8 mouse cellular contexts compared by ENCODE assay signal in the genomic region with DNA sequence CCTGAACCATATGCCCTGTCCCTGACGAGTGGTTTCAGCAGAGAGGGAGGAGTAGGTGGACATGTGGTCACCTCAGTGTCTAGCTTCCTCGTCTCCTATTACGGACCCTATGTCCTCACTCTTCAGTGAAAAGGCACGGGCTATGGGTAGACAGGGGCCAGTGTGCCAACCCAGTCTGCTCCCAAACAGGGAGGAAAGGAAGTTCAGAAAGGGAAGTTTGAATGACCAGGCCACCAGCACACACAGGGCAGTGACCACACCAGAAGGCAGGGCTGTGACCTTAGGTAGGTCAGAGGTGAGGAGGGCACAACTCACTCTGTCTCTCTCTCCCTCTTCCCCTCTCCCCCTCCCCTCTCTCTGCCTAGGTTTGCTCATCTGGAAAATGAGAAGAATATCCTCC. TPM values are rescaled to one million over a fixed set of nuclear protein-coding genes. Genes with fewer than 3 reads are reported as not detected.
A peak's percentile ranks its signal among the peaks of the same experiment; 100 is the strongest.
DNase-seq lines count a peak whose midpoint lies in the region; ATAC-seq and TF ChIP-seq lines count a peak whose summit lies in the region.

No protein-coding gene starts in this region.

- H3K4me3 ChIP-seq in left cerebral cortex, adult 2 months: peak overlapping the region; percentile 59
- H3K4me3 ChIP-seq in embryonic facial prominence, embryonic 13.5 days: peak overlapping the region; percentile 64
- peak overlapping the region; percentile 58 for H3K4me3 ChIP-seq in limb, embryonic 10.5 days
- H3K4me3 ChIP-seq in midbrain, embryonic 14.5 days (replicated peaks; ENCODE audit: low read depth, low read length): no peak overlapping the region; the same call in 1 of the 2 replicates

- H3K9me3 ChIP-seq in embryonic facial prominence, embryonic 13.5 days: no peaks in the 10 kb centered on the region
- H3K9me3 ChIP-seq in limb, embryonic 10.5 days (replicated peaks): no peaks in the 10 kb centered on the region
- H3K9me3 ChIP-seq in midbrain, embryonic 14.5 days (ENCODE audit: control insufficient read depth, low read length): no peaks in the 10 kb centered on the region

- peak overlapping the region; percentile 85 for H3K4me2 ChIP-seq in embryonic facial prominence, embryonic 13.5 days
- H3K4me2 ChIP-seq in midbrain, embryonic 14.5 days (ENCODE audit: low read length): peak overlapping the region; percentile 56

- peaks cover 25% of the 10 kb centered on the region for H3K36me3 ChIP-seq in embryonic facial prominence, embryonic 13.5 days
- H3K36me3 ChIP-seq in limb, embryonic 10.5 days: peaks cover 25% of the 10 kb centered on the region
- H3K36me3 ChIP-seq in midbrain, embryonic 14.5 days (ENCODE audit: control insufficient read depth, insufficient read depth, low read length): 0 out of 2 replicates have a peak, but pooled peaks cover 4% of the 10 kb centered on the region

- H3K4me1 ChIP-seq in embryonic facial prominence, embryonic 13.5 days: peaks cover 27% of the 10 kb centered on the region
- H3K4me1 ChIP-seq in limb, embryonic 10.5 days: peaks cover 25% of the 10 kb centered on the region
- H3K4me1 ChIP-seq in midbrain, embryonic 14.5 days (ENCODE audit: control insufficient read depth, insufficient read depth, low read length): 0 out of 2 replicates have a peak, but pooled peaks cover 2% of the 10 kb centered on the region

- no peak overlapping the region for H3K27ac ChIP-seq in left cerebral cortex, adult 2 months
- H3K27ac ChIP-seq in embryonic facial prominence, embryonic 13.5 days: 0 out of 2 replicates have a peak overlapping the region, but pooled peaks have one; percentile 11
- peak overlapping the region; percentile 77 for H3K27ac ChIP-seq in limb, embryonic 10.5 days
- no peak overlapping the region for H3K27ac ChIP-seq in midbrain, embryonic 14.5 days (replicated peaks; ENCODE audit: low read depth, low read length)

- ATAC-seq in embryonic facial prominence, embryonic 13.5 days (ENCODE audit: insufficient number of reproducible peaks, insufficient read depth, low FRiP score, low TSS enrichment, low read depth): no peak
- ATAC-seq in midbrain, embryonic 14.5 days (ENCODE audit: low FRiP score, low TSS enrichment): no peak

- no peaks in the 10 kb centered on the region for H3K27me3 ChIP-seq in embryonic facial prominence, embryonic 13.5 days
- no peaks in the 10 kb centered on the region for H3K27me3 ChIP-seq in limb, embryonic 10.5 days (ENCODE audit: low read depth, poor library complexity, severe bottlenecking)
- no peaks in the 10 kb centered on the region for H3K27me3 ChIP-seq in midbrain, embryonic 14.5 days (ENCODE audit: control insufficient read depth, insufficient read depth, low read length)

- WGBS in embryonic facial prominence, embryonic 13.5 days: 37% methylated on average over 4 of the region's 4 CpGs
- 47% methylated on average over 4 of the region's 4 CpGs for WGBS in limb, embryonic 10.5 days
- 56% methylated on average over 4 of the region's 4 CpGs for WGBS in midbrain, embryonic 14.5 days

- intact Hi-C loops in left cerebral cortex, adult 2 months (cut with DNase I): no loop called here

- DNase-seq in left cerebral cortex, adult 2 months (ENCODE audit: extremely low spot score in 1 of 2, low spot score in 2 of 2): no peak
- no peak for DNase-seq in left cerebral cortex, adult 11 months (ENCODE audit: low spot score)
- no peak for DNase-seq in limb, embryonic 10.5 days (ENCODE audit: low spot score)
- DNase-seq in midbrain, embryonic 14.5 days: no peak
- no peak for DNase-seq in cerebellum, adult 18-20 months
- no peak for DNase-seq in testis, postnatal 14 days (ENCODE audit: low spot score)
- DNase-seq in adrenal gland, adult 8-10 months: no peak

- peak overlapping the region; percentile 79 for H3K9ac ChIP-seq in embryonic facial prominence, embryonic 13.5 days
- H3K9ac ChIP-seq in midbrain, embryonic 14.5 days (replicated peaks; ENCODE audit: low read length): no peak overlapping the region

- TF ChIP-seq CTCF in left cerebral cortex, adult 2 months (IDR thresholded peaks at IDR 0.05): no peak

RNA-seq across cellular contexts. Expression of a gene that starts 0.8 kb away (rescaled TPM):
- 1 to 10 TPM; 5.3 to 6.8 TPM for total RNA-seq in left cerebral cortex, adult 2 months (2021)
- polyA plus RNA-seq in embryonic facial prominence, embryonic 13.5 days (2015; fragmentation: Nextera tagmentation; extraction: Ambion mirVana): 13.6 and 14.7 TPM in 2 replicates
- 7.2 TPM in 2 replicates for polyA plus RNA-seq in limb, embryonic 10.5 days (2016; fragmentation: Nextera tagmentation; extraction: Ambion mirVana)
- 0.70 and 1.4 TPM in 2 replicates for polyA plus RNA-seq in midbrain, embryonic 14.5 days (2014; fragmentation: Nextera tagmentation; extraction: Ambion mirVana)
- total RNA-seq in adrenal gland, adult 8-10 months (2022): 10 to 100 TPM in 3 of 4 experiments, 1 to 10 TPM in 1; 8.0 to 34.6 (median 21.0) TPM

RNA-seq across cellular contexts. Expression of a gene that starts 17.6 kb away (rescaled TPM):
- total RNA-seq in left cerebral cortex, adult 2 months (2021): 1 to 10 TPM; 1.8 to 2.5 TPM
- 1.5 and 3.4 TPM in 2 replicates for polyA plus RNA-seq in embryonic facial prominence, embryonic 13.5 days (2015; fragmentation: Nextera tagmentation; extraction: Ambion mirVana)
- 0.09 TPM in 1 of 2 replicates, not detected in the other for polyA plus RNA-seq in limb, embryonic 10.5 days (2016; fragmentation: Nextera tagmentation; extraction: Ambion mirVana)
- 3.5 TPM in 1 of 2 replicates, not detected in the other for polyA plus RNA-seq in midbrain, embryonic 14.5 days (2014; fragmentation: Nextera tagmentation; extraction: Ambion mirVana)
- 1 to 10 TPM in 3 of 4 experiments, under 1 TPM in 1; 0.91 to 3.0 (median 1.2) TPM for total RNA-seq in adrenal gland, adult 8-10 months (2022)

RNA-seq across cellular contexts. Expression of a gene that starts 31.6 kb away (rescaled TPM):
- total RNA-seq in left cerebral cortex, adult 2 months (2021): not detected
- not detected in 2 replicates for polyA plus RNA-seq in embryonic facial prominence, embryonic 13.5 days (2015; fragmentation: Nextera tagmentation; extraction: Ambion mirVana)
- polyA plus RNA-seq in limb, embryonic 10.5 days (2016; fragmentation: Nextera tagmentation; extraction: Ambion mirVana): not detected in 2 replicates
- polyA plus RNA-seq in midbrain, embryonic 14.5 days (2014; fragmentation: Nextera tagmentation; extraction: Ambion mirVana): not detected in 2 replicates
- not detected for total RNA-seq in adrenal gland, adult 8-10 months (2022)

Comparison
In these comparisons a context has a peak if more than half of its experiments do, and no peak if none do; other contexts are left out.
1. H3K27ac ChIP-seq: peak in embryonic facial prominence, embryonic 13.5 days (single experiment) and limb, embryonic 10.5 days (single experiment); none in left cerebral cortex, adult 2 months (single experiment) and midbrain, embryonic 14.5 days (single experiment).